Mouse (Mus musculus): ENCODE measurements around the gene Pde6h. TPM values are rescaled to one million over a fixed set of nuclear protein-coding genes. Genes with fewer than 3 reads are reported as not detected.
A peak's percentile ranks its signal among the peaks of the same experiment; 100 is the strongest.

Pde6h gene
- total RNA-seq, 2 experiments from 2014 or later: 1.6 to 3.0 TPM

- intact Hi-C loops (cut with DNase I): no loop called here
- Histone ChIP-seq H3K4me3 (no peak overlapping the region), H3K27ac (no peak overlapping the region)
- TF ChIP-seq CTCF (IDR thresholded peaks at IDR 0.05): no peak
- DNase-seq (ENCODE audit: extremely low spot score in 1 of 2, low spot score in 2 of 2): no peak
Measured at GRCm38 (mm10) chr6:136931246-136931645, 7.6 kb downstream of the Pde6h start.

GRCm38 (mm10) chr6:136934068-136934467 lies 10.4 kb downstream of the Pde6h start:
- intact Hi-C loops (cut with DNase I): no loop called here
- no peak for TF ChIP-seq CTCF (IDR thresholded peaks at IDR 0.05)
- no peak for DNase-seq (ENCODE audit: extremely low spot score in 1 of 2, low spot score in 2 of 2)
- no peak overlapping the region for H3K27ac ChIP-seq
- no peak overlapping the region for H3K4me3 ChIP-seq

- H3K4me3 ChIP-seq: no peak overlapping the region
- TF ChIP-seq CTCF (IDR thresholded peaks at IDR 0.05): no peak
Measured at GRCm38 (mm10) chr6:136935233-136935632, 11.6 kb downstream of the Pde6h start.

GRCm38 (mm10) chr6:136936361-136936760 lies 12.7 kb downstream of the Pde6h start:
- Histone ChIP-seq H3K27ac (no peak overlapping the region), H3K4me3 (no peak overlapping the region)
- TF ChIP-seq CTCF (IDR thresholded peaks at IDR 0.05): no peak
- DNase-seq (ENCODE audit: extremely low spot score in 1 of 2, low spot score in 2 of 2): no peak
- intact Hi-C loops (cut with DNase I): no loop called here

More at GRCm38 (mm10) chr6:136935233-136935632, 11.6 kb downstream of the Pde6h start:
- no peak for DNase-seq (ENCODE audit: extremely low spot score in 1 of 2, low spot score in 2 of 2)
- H3K27ac ChIP-seq: no peak overlapping the region
- intact Hi-C loops (cut with DNase I): no loop called here

- no peak overlapping the region for H3K4me3 ChIP-seq
- intact Hi-C loops (cut with DNase I): no loop called here
- H3K27ac ChIP-seq: no peak overlapping the region
- no peak for DNase-seq (ENCODE audit: extremely low spot score in 1 of 2, low spot score in 2 of 2)
- no peak for TF ChIP-seq CTCF (IDR thresholded peaks at IDR 0.05)
Measured at GRCm38 (mm10) chr6:136937117-136937516, 13.5 kb downstream of the Pde6h start.

- intact Hi-C loops (cut with DNase I): no loop called here
- no peak for DNase-seq (ENCODE audit: extremely low spot score in 1 of 2, low spot score in 2 of 2)
- TF ChIP-seq CTCF (IDR thresholded peaks at IDR 0.05): no peak
- no peak overlapping the region for H3K4me3 ChIP-seq
- peak overlapping the region; percentile 28; the same call in 1 of the 2 replicates for H3K27ac ChIP-seq
Measured at GRCm38 (mm10) chr6:136938331-136939126, 14.9 kb downstream of the Pde6h start.

GRCm38 (mm10) chr6:136939326-136940187 lies 15.9 kb downstream of the Pde6h start:
- intact Hi-C loops (cut with DNase I): no loop called here
- TF ChIP-seq CTCF (IDR thresholded peaks at IDR 0.05): no peak
- Histone ChIP-seq H3K27ac (peak overlapping the region; percentile 78; the same call in 1 of the 2 replicates), H3K4me3 (no peak overlapping the region)
- DNase-seq (ENCODE audit: extremely low spot score in 1 of 2, low spot score in 2 of 2): no peak

- TF ChIP-seq CTCF (IDR thresholded peaks at IDR 0.05): no peak
- H3K27ac ChIP-seq: peak overlapping the region; percentile 78
- intact Hi-C loops (cut with DNase I): no loop called here
- DNase-seq (ENCODE audit: extremely low spot score in 1 of 2, low spot score in 2 of 2): no peak
- H3K4me3 ChIP-seq: no peak overlapping the region
Measured at GRCm38 (mm10) chr6:136940188-136940960, 16.7 kb downstream of the Pde6h start.

GRCm38 (mm10) chr6:136941051-136942021 lies 17.7 kb downstream of the Pde6h start, which contains the start of gene Arhgdib:
TSS of gene Arhgdib (minus strand) at chr6:136941899.
- Histone ChIP-seq H3K27ac (peak within 1 kb of the TSS; percentile 78), H3K4me3 (0 out of 2 replicates have a peak within 1 kb of the TSS, but pooled peaks have one; percentile 17)
- intact Hi-C loops (cut with DNase I): no loop called here
- TF ChIP-seq CTCF (IDR thresholded peaks at IDR 0.05): no peak
- DNase-seq (ENCODE audit: extremely low spot score in 1 of 2, low spot score in 2 of 2): no peak

GRCm38 (mm10) chr6:136942280-136942679 lies 18.6 kb downstream of the Pde6h start:
- no peak overlapping the region for H3K4me3 ChIP-seq
- peak overlapping the region; percentile 78; the same call in 1 of the 2 replicates for H3K27ac ChIP-seq
- no peak for DNase-seq (ENCODE audit: extremely low spot score in 1 of 2, low spot score in 2 of 2)
- intact Hi-C loops (cut with DNase I): no loop called here
- TF ChIP-seq CTCF (IDR thresholded peaks at IDR 0.05): no peak
